Mouse (Mus musculus) retina, postnatal 7 days (tissue): ENCODE results near the gene Gm20388.
A peak's percentile ranks its signal among the peaks of the same experiment; 100 is the strongest.
"Not testable (repeated sequence)": the region's sequence is repeated elsewhere in the genome, so short reads cannot be mapped to it uniquely, and the experiment has no call there.

ENCODE experiments used
- DNase-seq: peaks from one replicate; pipeline ENCODE4 v3.0.0-alpha.2; 2012; ENCODE audit warnings: low read depth, low spot score

Gm20388 gene

DNA sequence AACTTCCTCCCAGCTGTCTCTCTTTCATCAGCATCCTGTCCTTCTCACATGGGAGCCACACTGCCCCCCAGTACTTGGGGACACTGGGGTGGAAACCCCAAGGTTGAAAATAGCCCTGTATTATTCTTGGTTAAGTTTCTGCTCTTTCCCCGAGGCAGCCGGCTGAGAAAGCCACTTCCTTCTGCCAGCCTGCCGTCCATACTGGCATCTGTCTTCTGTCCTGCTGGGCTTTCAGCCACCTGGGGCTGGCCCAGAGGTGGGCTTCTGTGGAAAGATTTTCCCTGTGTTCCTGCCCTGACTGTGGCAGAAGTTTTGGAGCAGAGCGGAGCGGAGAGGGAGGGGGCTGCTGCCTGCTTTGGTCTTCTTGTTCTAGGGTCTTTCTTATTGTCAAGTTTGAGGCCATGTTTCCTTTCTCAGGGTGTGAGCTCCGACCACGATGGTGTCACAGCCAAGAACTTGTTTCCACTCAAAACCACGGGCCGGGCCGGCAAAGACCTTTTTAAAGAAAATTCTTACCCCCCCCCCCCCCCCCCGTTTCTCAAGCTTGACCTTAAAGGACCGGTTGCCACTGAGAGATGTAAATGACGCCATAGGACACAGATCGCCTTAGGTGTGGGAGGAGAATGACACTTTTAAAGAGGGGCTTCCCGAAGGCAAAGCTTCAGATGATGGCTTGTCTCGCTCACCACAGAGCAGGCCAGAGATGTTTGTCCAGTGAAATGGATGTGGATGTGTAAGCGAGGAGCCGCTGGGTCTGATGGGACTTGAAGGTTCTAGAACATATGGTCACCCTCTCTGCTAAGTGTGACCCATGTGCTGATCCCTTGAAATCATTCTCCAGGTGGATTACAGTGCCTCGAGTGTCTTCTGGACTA is 849.9 kb downstream of the Gm20388 start:
- DNase-seq: no peak

DNA sequence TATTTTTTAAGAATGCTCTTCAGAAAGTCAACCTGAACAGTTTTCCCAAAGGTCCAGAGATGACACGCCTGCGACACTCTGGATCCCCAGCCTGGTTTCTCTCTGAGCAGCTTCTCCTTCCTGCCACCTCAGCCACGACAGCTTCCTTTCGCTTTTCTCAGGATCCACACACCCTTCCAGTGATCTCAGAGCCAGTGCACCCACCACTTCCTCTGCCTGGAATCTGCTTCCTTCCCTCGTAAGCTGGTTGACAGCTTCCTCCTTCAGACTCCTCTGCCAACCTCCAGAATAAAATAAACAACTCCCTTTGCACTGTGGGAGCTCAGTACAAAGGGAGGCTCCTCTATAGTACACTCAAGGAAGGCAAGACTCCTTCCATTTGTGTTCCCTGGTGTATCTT is 852.6 kb downstream of the Gm20388 start:
- no peak for DNase-seq

DNA sequence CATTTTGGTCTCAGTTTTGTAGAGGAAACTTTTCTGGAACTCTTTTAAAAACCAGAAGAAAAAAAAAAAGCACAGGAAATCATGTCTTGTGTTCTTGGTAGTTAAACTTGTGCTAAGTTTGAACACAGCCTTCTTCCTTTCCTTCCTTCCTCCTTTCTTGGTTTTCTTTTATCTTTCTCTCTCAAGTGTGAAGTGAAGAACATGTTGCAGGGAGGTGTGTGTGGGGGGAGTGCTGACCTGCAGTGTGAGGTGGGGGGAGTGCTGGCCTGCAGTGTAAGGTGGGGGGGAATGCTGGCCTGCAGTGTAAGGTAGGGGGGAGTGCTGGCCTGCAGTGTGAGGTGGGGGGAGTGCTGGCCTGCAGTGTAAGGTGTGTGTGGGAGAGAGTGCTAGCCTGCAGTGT is 854.0 kb downstream of the Gm20388 start:
- no peak for DNase-seq

DNA sequence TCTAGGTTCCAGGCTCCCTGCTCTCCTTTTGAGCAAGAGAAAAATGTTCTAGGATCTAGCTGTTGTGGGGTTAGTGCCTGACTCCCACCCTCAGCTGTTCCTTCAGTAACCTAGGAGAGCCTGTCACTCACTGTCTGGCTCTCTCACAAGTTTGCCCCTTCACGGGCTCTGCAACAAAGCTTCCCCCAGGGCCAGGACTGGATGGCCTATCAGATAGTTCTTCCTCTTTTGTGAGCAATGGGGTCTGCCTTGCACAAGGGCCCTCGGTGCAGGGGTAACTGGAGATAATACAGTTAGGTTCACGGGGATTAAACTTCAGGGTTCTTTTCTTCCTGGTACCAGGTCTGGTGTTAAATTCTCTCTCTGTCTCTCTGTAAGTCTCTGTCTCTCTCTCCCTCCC is 856.0 kb downstream of the Gm20388 start:
- DNase-seq: no peak

DNA sequence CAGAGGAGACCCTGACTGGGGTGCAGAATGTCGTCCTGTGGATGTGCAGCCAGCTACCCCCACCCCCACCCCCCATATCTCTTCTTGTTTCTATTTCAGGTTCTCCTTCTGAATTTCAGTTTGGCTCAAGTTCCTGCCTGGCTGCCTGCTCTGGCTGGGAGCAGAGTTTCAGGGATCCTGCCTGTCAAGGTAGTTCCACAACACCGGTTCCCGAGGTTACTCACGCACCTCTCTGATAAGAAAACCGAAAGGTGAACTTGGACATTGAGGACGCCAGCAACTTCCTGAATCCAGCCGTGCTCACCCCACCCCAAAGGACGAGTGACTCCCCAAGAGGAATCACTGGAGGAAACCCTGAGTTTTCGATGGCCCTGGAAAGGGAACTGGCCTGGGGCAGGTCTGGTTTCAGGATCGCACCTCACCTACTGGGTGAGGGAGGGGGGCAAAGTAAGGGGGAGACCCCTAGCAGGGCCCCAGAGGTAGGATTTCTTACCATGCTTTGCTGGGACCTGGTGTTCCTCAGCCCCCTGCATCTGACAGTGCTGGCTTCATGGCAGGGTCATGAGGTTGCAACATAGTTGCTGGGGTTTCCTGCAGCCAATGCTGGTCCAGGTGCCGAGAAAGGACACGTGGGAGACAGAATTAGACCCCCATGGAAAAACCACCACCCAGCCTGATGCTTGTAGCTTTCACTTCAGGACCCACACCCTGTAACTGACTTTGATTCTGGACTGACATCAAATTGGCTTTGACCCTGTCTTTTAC is 858.0 kb downstream of the Gm20388 start:
- DNase-seq: no peak

DNA sequence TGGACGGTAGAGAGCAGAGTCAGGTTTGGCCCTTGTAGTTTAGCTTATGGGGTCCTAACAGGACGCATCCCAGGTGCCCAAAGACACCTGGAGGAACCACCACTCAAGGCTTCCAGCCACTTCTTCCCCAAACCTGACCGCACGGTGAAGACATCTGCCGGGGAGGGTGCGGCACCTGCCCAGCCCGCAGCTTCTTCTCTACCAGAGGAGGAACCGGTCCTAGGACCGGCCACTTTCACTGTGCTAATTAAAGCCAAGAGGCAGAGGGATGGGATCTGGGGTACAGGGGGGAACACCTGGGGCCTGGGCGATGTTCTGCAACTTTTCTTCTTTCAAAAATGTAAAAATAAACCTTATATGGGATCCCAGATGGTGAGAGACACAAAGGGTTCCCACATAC is 866.5 kb downstream of the Gm20388 start:
- no peak for DNase-seq

DNA sequence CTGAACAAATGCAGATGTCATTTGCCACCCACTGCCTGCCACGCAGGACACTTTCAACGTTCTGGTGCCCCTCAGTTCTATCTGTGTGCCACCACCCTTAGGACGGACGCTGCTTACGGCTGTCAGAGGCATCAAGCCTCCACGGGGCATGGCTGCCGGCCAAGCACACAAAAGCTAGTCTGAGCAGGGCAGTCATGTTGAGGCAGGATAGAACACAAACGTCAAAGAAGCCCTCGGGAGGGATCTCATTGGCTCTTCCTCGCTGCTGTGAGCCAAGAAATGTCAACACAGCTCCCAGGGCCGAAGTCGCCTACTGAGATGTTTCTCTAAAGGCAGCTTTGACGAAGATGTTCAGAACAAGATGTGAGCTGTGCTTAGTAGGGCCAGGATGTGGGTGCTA is 867.1 kb downstream of the Gm20388 start:
- no peak for DNase-seq

DNA sequence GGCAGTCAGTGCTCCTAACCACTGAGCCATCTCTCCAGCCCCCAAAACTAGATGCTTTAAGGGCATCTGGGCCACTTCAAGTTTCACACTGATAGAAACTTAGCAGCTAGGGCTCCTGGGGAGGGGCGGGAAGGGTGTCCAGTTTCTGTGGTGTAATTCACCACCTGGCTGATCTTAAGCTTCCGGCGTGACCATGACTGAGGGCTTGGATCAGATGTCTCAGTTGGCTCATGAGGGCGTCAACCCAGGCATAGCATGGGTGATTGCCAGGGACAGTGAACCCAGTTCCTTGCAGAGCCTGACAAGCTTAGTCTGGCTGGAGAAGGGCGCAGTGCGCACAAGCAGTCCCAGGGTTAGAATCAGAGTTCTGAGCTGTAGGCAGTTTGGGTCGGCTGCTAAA is 868.5 kb downstream of the Gm20388 start:
- no peak for DNase-seq

DNA sequence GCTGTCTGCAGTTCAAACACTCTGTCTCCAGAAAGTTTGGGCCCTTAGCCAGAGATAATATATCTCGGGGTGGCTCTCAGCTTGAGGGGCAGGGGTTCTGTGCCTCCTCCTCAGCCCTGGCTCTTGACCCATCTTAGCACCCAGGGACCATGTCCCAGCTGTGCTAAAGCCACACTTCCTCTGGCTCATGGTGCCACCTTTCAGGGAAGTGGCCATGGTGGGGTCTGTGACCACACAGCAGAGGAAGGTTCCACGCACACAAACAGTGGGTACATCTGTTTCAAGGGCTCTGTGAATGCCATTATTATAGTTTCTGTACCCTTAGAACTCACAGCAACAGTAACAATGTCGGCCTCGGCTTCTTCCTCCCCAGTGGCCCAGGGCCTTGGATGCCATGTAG is 873.1 kb downstream of the Gm20388 start:
- DNase-seq: no peak

DNA sequence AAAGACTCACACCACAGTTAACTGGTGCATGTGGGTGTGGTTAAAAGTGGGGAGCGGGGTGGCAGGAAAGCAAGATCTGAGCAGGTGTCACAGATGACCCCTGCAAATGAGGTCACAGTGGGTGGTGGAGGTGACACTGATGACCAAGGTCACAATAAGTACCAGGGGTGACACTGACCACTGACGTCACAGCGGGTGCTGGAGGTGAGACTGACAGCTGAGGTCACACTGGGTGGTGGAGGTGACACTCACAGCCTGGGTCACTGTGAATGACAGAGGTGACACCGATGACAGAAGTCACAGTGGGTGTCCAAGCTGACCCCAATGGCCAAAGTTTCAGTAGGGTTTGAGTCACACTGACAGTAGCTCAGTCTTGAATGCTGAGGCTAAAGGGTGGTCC is 876.1 kb downstream of the Gm20388 start:
- DNase-seq: no peak

DNA sequence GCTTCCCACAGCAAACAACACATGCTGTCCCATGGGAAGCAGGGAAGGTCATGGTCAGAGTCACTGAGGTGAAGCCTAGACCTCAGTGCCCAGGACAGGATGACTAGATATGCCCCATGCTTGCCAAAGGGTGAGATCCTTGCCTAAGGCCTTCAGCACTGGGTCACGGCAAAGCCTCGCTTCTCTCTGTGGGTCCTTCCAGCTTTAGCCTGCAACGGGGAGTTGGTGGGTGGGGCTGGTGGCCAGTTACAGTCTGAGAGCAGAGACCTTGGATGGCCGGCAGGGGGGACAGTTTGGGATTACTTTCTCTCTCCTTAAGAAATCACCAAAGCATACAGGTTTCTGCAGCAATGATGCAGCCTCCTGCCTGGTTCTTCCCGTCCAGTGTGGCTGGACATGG is 877.0 kb downstream of the Gm20388 start:
- DNase-seq: no peak

DNA sequence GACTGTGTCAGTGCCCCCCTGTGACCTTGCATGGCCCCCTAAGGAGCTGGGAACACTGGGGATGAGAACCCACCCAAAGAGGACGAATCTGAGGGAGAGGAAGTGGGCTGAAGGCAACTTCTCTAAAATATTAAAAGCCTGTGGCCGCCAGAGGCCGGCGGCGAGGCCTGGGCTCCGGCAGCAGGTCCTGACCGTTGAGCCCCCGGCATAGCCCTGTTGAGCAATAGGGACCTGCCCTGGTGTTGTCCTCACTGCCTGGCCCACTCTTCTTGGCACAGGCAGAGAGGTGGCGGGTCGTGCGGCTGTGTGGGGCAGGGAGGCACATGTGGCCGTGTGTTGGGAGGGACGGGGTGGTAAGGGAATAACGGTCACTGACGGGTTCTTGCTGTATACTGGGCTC is 882.1 kb downstream of the Gm20388 start:
- no peak for DNase-seq

DNA sequence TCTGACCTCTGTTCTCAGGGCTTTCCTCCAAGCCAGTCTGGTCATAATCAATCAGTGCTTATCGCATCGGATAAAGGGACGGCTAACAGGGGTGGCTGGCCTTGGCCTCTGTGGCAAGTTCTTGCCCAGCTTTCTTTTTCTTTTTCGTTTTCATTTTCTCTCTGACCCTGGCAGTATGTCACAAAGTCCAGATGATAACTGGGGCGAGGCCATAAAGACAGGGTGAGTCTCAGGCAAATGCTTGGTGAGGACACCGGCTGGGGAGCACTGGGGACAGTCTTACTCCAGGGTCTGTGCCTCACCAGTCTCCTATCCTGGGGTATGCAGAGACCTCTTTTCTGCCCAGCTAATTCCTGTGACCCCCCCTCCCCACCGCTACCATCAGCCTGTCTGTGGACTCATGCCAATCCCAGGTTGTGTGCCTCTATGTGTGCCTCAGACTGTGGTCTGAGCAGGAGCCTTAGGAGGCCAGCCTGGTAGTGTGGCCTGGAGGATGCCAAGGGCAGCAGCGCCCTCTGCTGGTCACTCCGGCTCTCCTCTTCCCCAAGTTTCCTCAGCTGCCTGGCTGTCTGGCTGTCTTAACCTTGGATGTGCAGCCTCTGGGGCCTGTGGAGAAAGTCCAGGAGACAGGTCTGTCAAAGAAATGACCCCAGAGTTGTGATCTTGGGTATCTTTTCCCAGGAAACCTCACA is 885.4 kb downstream of the Gm20388 start:
- DNase-seq: peak; percentile 74

DNA sequence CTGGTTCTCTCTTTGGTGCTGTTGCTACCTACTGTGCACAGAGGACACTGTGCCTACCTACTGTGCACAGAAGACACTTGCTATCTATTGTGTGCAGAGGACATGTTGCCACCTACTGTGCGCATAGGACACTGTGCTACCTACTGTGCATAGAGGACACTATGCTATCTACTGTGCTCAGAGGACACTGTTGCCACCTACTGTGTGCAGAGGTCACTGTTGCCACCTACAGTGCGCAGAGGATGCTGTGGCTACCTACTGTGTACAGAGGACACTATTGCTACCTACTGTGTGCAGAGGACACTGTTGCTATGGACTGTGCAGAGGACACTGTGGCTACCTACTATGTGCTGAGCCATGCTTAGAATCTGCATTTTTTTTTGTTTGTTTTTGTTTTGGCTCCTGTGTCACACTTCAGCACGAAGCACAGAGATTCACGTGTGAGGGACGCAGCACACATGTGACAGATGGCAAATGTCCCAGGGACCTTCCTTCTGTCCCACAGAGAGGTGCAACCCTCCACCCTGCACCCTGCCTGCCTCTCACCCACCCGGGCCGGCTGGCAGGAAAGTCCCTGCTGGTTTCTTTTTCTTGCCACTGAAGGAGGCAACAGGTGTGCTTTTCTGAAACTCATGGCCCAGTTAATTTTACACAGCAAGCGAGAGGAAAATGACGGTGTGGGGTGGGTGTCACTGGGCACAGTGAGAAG is 886.5 kb downstream of the Gm20388 start:
- DNase-seq: no peak

DNA sequence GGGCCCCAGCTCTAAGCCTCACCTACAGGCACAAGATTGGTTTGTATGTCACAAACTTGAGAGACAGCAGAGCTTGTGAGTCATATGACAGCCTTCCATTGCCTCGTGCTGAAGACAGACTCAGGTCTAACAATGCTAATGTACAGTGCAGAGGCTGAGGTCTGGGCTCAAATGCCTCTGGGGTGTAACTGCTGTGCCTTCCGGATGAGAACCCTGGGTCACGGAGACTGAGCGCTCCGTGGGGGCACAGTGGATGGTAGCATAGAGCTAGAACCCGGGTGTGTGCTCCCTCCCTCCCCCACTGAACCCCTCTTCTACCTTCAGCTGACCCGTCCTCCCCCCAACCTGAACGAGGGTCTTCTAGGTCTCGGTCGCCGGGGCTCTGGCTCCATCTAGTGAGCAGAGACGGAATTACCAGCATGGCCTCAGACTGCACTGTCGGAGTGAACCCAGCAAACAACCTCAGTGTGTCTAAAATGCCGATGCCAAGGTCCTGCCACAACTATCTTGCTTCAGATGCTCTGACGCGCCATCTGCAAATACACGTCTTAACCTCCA is 889.7 kb downstream of the Gm20388 start:
- no peak for DNase-seq

DNA sequence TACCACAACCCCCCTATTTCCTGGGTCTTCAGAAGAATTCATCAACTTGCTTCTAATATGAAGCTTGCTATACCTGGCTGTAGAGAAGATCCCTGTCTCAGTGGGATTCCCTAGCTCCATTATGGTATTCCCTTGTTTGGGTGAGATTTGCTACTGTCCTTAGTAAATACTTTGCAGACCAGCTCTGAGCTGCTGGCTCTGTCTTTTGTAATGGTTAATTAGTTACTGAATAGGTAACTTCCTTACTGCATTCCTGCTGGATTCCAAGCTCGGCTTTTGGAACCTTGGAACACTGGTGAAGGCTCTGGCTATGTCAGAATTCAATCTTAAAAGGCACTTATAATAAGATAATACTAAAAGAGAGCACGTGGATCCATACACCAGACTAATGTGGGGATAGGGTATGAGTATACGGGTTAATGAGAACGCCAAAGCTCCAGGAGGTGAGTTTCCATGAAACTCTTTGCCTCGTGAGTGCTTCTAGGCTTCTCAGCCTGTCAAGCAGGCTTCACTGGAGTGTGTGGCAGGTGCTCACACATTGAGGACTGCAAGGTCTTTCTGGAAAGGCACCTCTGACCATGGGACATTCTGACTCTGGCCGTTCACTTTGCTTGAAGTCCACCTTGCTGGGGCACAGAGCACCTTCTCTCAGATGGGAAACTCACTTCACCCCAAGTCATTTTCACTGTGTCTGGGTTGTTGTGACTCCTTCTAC is 893.2 kb downstream of the Gm20388 start:
- DNase-seq: not testable (repeated sequence)

DNA sequence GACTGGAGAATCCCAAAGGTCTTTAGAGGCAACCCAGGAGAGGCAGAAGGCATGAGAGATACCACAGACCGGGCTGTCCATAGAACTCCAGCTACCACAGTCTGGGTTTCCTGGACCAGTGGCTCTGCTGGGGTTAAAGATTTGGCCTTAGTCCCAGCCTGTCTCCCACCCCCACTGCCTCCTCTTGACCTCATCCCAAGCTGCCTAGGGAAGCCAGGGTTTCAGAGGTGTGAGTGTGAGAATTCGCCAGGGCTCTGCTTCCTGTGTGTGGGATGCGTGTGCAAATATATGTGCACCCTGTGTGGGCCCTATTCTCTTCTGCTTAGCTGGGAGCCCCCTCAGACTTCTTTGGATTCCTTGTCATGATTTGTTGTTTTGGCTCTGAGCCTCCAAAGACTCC is 894.1 kb downstream of the Gm20388 start:
- DNase-seq: no peak

DNA sequence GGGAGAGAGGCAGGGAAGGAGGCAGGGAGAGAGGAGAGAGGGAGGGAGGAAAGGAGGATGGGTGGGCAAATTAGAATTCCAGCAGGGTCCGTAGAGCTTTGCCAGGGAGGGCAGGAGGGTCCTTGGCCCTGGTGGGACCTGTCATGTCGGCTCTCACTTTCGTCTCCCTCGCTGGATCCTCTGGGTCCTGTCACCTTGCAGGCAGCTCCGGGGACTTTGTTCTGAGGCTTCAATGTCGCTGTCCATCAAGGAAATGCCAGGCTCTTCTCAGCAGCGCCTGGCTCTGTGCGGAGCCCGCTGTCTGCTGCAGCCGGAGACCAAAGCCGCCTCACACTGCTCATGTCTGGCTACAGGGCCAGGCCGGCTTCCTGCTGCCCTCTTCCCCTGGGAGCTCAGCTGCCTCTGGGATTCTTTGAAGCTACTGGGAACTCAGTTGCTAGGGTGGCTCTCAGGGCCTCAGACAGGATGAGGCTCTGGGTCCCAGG is 896.2 kb downstream of the Gm20388 start:
- no peak for DNase-seq

DNA sequence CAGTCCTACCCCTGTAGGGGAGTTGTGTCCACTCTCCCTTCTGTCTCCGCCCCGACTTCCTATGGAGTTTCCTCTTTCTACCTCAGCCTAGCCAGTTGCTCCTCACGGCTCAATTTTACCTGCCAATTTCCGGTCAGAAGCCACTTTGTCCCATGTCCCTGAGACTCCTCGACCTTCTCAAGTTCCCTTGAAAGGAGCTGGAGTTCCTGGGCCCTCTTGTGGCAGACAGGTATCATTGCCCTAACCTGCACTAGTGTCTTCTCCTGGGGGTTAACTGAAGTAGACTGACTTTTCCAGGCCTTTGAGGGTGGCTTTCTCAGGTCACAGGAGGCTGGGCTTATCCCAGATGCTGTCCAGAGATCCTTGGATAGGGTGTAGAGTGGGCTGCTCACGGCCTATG is 897.1 kb downstream of the Gm20388 start:
- DNase-seq: no peak

DNA sequence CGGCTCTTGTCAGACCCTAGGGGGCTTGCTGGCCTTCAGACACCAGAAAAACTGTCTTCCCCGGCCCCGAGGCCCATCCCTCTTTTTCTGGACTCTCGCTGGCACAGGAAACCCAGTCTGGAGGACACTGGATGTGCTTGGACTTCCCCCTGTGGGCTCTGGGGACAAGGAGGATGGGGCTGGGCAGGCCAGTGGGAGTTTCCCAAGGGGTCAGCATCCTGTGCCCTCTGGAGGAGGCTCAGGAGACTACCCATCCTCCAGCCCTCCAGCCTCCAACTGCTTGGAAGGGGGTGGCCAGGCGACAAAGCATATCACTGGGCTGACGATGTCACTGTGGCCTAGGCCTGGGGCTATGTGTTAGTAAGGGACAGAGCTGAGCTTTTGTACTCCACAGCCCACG is 898.4 kb downstream of the Gm20388 start:
- DNase-seq: no peak

DNA sequence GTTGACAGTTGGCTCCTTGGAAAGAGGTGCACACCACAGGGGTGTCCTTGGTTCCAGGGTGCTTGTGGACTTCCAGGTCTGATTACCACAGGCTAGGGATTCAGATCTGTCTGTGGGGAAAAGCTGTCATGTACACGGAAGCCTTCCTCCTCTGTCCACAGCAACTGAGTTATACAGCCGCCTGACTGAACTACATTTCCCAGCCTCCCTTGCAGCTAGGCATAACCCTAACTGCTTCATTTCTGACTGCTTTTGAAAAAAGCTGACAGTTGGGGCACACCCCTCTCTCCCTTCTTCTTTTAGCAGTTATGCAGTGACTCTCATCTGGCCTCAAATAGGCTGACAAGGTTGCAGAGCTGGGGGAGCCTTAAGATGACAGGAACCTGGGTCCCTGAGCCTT is 901.3 kb downstream of the Gm20388 start:
- DNase-seq: no peak
